17 mouse cellular contexts compared by ENCODE assay signal in genomic region chr3:41499680-41500079, GRCm38 (mm10). TPM values are rescaled to one million over a fixed set of nuclear protein-coding genes. Genes with fewer than 3 reads are reported as not detected.
A peak's percentile ranks its signal among the peaks of the same experiment; 100 is the strongest.
DNase-seq lines count a peak whose midpoint lies in the region; ATAC-seq and TF ChIP-seq lines count a peak whose summit lies in the region.
"Had no signal": no experiment of that assay in that cellular context is flagged by ENCODE, and none has a peak within 500 bp of the region (broad histone marks: within the 10 kb centered on the region; RNA-seq: fewer than 3 reads in every experiment).

No protein-coding gene starts in this region.

- H3K9ac ChIP-seq in heart, adult 2 months (ENCODE audit: low read depth, low read length): no peak overlapping the region
- H3K9ac ChIP-seq in CH12.LX (ENCODE audit: insufficient read depth, low read depth): no peak overlapping the region
- no peak overlapping the region for H3K9ac ChIP-seq in intestine, postnatal 0 days (ENCODE audit: low read depth, low read length)
- H3K9ac ChIP-seq: embryonic facial prominence, embryonic 12.5 days; forebrain, embryonic 15.5 days; heart, embryonic 13.5 days; hindbrain, embryonic 12.5 days had no signal

- TF ChIP-seq CTCF in heart, adult 2 months (IDR thresholded peaks at IDR 0.05): no peak
- no peak for TF ChIP-seq CTCF in CH12.LX (conservative IDR thresholded peaks at IDR 0.05 in 1 of 2, IDR thresholded peaks at IDR 0.05 in 1 of 2; ENCODE audit: low read depth in 2 of 2, low read length in 2 of 2)
- no peak for TF ChIP-seq CTCF in intestine, postnatal 0 days (IDR thresholded peaks at IDR 0.05; ENCODE audit: low read depth)

- dilution Hi-C loops in CH12.LX (cut with MboI; ENCODE audit: extremely low pct_ligation_motif_present, extremely low pct_unique_long_range_greater_than_20kb, low sequenced_read_pairs): no loop called here

- no peak overlapping the region for H3K4me2 ChIP-seq in CH12.LX (ENCODE audit: insufficient read depth, low read depth, poor library complexity, severe bottlenecking)
- H3K4me2 ChIP-seq in intestine, postnatal 0 days (replicated peaks; ENCODE audit: low read depth): no peak overlapping the region
- H3K4me2 ChIP-seq: embryonic facial prominence, embryonic 12.5 days; forebrain, embryonic 15.5 days; heart, embryonic 13.5 days; hindbrain, embryonic 12.5 days had no signal

- no peaks in the 10 kb centered on the region for H3K79me2 ChIP-seq in heart, adult 2 months (replicated peaks; ENCODE audit: control insufficient read depth, insufficient read depth, low read length)
- no peaks in the 10 kb centered on the region for H3K79me2 ChIP-seq in CH12.LX (replicated peaks; ENCODE audit: control insufficient read depth, extremely low read depth, insufficient read depth, poor library complexity, severe bottlenecking)

- peaks cover 1% of the 10 kb centered on the region; the same call in 1 of the 2 replicates for H3K4me1 ChIP-seq in heart, adult 2 months (ENCODE audit: control insufficient read depth, insufficient read depth, low read length)
- H3K4me1 ChIP-seq in CH12.LX (ENCODE audit: control insufficient read depth in 1 of 2, insufficient read depth in 2 of 2): peaks cover 3 to 28% of the 10 kb centered on the region in 2 experiments
- no peaks in the 10 kb centered on the region for H3K4me1 ChIP-seq in intestine, postnatal 0 days (replicated peaks; ENCODE audit: control insufficient read depth, insufficient read depth, low read length)
- H3K4me1 ChIP-seq: embryonic facial prominence, embryonic 12.5 days; forebrain, embryonic 15.5 days; hindbrain, embryonic 12.5 days had no signal

- WGBS in heart, adult 2 months: 90% methylated on average over 2 of the region's 2 CpGs
- 78% methylated on average over 2 of the region's 2 CpGs for WGBS in intestine, postnatal 0 days

- no peak overlapping the region for H3K4me3 ChIP-seq in heart, adult 2 months
- H3K4me3 ChIP-seq in CH12.LX (replicated peaks in 1 of 3; ENCODE audit: low read depth in 2 of 3, low read length in 2 of 3, poor library complexity in 1 of 3): no peak overlapping the region
- H3K4me3 ChIP-seq in intestine, postnatal 0 days (ENCODE audit: low read depth, low read length): no peak overlapping the region
- H3K4me3 ChIP-seq: embryonic facial prominence, embryonic 12.5 days; forebrain, embryonic 15.5 days; heart, embryonic 13.5 days; hindbrain, embryonic 12.5 days had no signal

- no peak for TF ChIP-seq RAD21 in CH12.LX (IDR thresholded peaks at IDR 0.05; ENCODE audit: low read depth, low read length)

- intact Hi-C loops in heart, adult 2 months (cut with DNase I): no loop called here

- no peaks in the 10 kb centered on the region for H3K36me3 ChIP-seq in heart, adult 2 months (ENCODE audit: control insufficient read depth, insufficient read depth, low read length)
- no peaks in the 10 kb centered on the region for H3K36me3 ChIP-seq in CH12.LX (replicated peaks in 1 of 2; ENCODE audit: control insufficient read depth in 1 of 2, insufficient read depth in 1 of 2, low read length in 1 of 2)
- no peaks in the 10 kb centered on the region for H3K36me3 ChIP-seq in intestine, postnatal 0 days (ENCODE audit: control insufficient read depth, insufficient read depth)
- H3K36me3 ChIP-seq: embryonic facial prominence, embryonic 12.5 days; forebrain, embryonic 15.5 days; heart, embryonic 13.5 days; hindbrain, embryonic 12.5 days had no signal

- TF ChIP-seq POLR2A in heart, adult 2 months (IDR thresholded peaks at IDR 0.05; ENCODE audit: insufficient read depth, low read depth, low read length): no peak
- TF ChIP-seq POLR2A in CH12.LX (IDR thresholded peaks at IDR 0.05; ENCODE audit: low read depth, low read length): no peak

- TF ChIP-seq EP300 in heart, adult 2 months (IDR thresholded peaks at IDR 0.05; ENCODE audit: insufficient read depth, low read depth, low read length): no peak
- TF ChIP-seq EP300 in CH12.LX (IDR thresholded peaks at IDR 0.05; ENCODE audit: low read length): no peak

- no peak for DNase-seq in heart, adult 2 months
- DNase-seq in heart, adult 9 months (ENCODE audit: low spot score in 2 of 2): no peak
- no peak for DNase-seq in CH12.LX (ENCODE audit: extremely low read depth)
- DNase-seq in adipocyte (ENCODE audit: low spot score): peak; percentile 31
- no peak for DNase-seq in cerebellum, postnatal 14 days
- no peak for DNase-seq in frontal cortex, adult 2 months (ENCODE audit: extremely low spot score in 1 of 2, low spot score in 1 of 2)
- DNase-seq: adrenal gland, postnatal 10 days; cerebellum, adult 2 months; cerebellum, postnatal 10 days; gastrocnemius, postnatal 14 days; heart, postnatal 4 days had no signal

- H3K27ac ChIP-seq in heart, adult 2 months: peak overlapping the region; percentile 49
- H3K27ac ChIP-seq in CH12.LX (ENCODE audit: insufficient read depth, low read depth): no peak overlapping the region
- H3K27ac ChIP-seq in intestine, postnatal 0 days (ENCODE audit: low read depth, low read length): no peak overlapping the region
- H3K27ac ChIP-seq: embryonic facial prominence, embryonic 12.5 days; forebrain, embryonic 15.5 days; heart, embryonic 13.5 days; hindbrain, embryonic 12.5 days; hindbrain, postnatal 0 days had no signal

- ATAC-seq in intestine, postnatal 0 days: peak; percentile 57; the same call in 1 of the 2 replicates
- ATAC-seq: forebrain, embryonic 15.5 days; hindbrain, postnatal 0 days had no signal

- no peaks in the 10 kb centered on the region for H3K9me3 ChIP-seq in CH12.LX (replicated peaks; ENCODE audit: low read length)
- no peaks in the 10 kb centered on the region for H3K9me3 ChIP-seq in intestine, postnatal 0 days (ENCODE audit: control insufficient read depth)
- H3K9me3 ChIP-seq: embryonic facial prominence, embryonic 12.5 days; forebrain, embryonic 15.5 days; heart, embryonic 13.5 days; hindbrain, embryonic 12.5 days had no signal

- in situ Hi-C loops in CH12.LX (cut with MboI; ENCODE audit: low pct_ligation_motif_present, low pct_unique_long_range_greater_than_20kb, low sequenced_read_pairs): no loop called here

- no peaks in the 10 kb centered on the region for H3K27me3 ChIP-seq in heart, adult 2 months (ENCODE audit: control insufficient read depth, insufficient read depth, low read length)
- no peaks in the 10 kb centered on the region for H3K27me3 ChIP-seq in CH12.LX (replicated peaks)
- H3K27me3 ChIP-seq in intestine, postnatal 0 days (replicated peaks; ENCODE audit: control insufficient read depth, insufficient read depth, low read length): no peaks in the 10 kb centered on the region
- H3K27me3 ChIP-seq: embryonic facial prominence, embryonic 12.5 days; forebrain, embryonic 15.5 days; heart, embryonic 13.5 days; hindbrain, embryonic 12.5 days had no signal

TF ChIP-seq in CH12.LX, 34 proteins besides CTCF, POLR2A, EP300 and RAD21:
- TF ChIP-seq ELF1 (IDR thresholded peaks at IDR 0.05; ENCODE audit: low read depth, low read length): peak; percentile 50; the same call in 1 of the 2 replicates
- no peak for TF ChIP-seq TCF12 (IDR thresholded peaks at IDR 0.05; ENCODE audit: low read depth, low read length)
TF ChIP-seq in CH12.LX: peak in this region for 1.

RNA-seq across cellular contexts. Expression of gene Jade1, which starts 55.9 kb away (rescaled TPM):
- total RNA-seq in heart, adult 2 months (2021): 10 to 100 TPM; 28.5 to 38.6 TPM
- polyA plus RNA-seq in heart, adult 2 months (2012; rRNA removed): 10.1 and 24.0 TPM in 2 replicates
- 10.7 and 11.9 TPM in 2 replicates for total RNA-seq in CH12.LX (2012; rRNA removed)
- total RNA-seq in CH12.LX (2014; rRNA removed): 9.6 and 12.5 TPM in 2 replicates
- polyA plus RNA-seq in CH12.LX (2012; ENCODE audit: insufficient read length, low read depth): 11.0 and 12.0 TPM in 2 replicates
- 15.3 and 18.4 TPM in 2 replicates for polyA plus RNA-seq in intestine, postnatal 0 days (2015; fragmentation: Nextera tagmentation; extraction: Ambion mirVana)
- polyA plus RNA-seq in frontal cortex, adult 2 months (2012; rRNA removed): 31.3 and 31.4 TPM in 2 replicates
